Mouse (Mus musculus) neural tube, embryonic 14.5 days (tissue): ENCODE measurements around the gene Aldh1l1. TPM values are rescaled to one million over a fixed set of nuclear protein-coding genes. Genes with fewer than 3 reads are reported as not detected.

Experiments used
- ATAC-seq: fragments of 200-750 bp; cut with Nextera tagmentation; 2 replicates; pipeline ENCODE4 v1.8.0; 2017; ENCODE audit warnings: low read depth, mild to moderate bottlenecking, moderate TSS enrichment, moderate library complexity
- H3K27ac ChIP-seq: fragments of 300-500 bp; sonication (generic); 2 replicates; pipeline ENCODE4 v1.5.1; 2014; ENCODE audit warnings: low read depth, mild to moderate bottlenecking, control low read depth, low read length, moderate library complexity, mixed read lengths
- H3K27me3 ChIP-seq: fragments of 300-500 bp; sonication (generic); 2 replicates; pipeline ENCODE4 v1.6.1; 2014; ENCODE audit warnings: low read length; ENCODE audit not compliant: control insufficient read depth, insufficient read depth
- H3K36me3 ChIP-seq: fragments of 300-500 bp; sonication (generic); 2 replicates; pipeline ENCODE4 v1.6.1; 2014; ENCODE audit warnings: low read length, mixed read lengths; ENCODE audit not compliant: control insufficient read depth, insufficient read depth
- H3K4me1 ChIP-seq: fragments of 300-500 bp; sonication (generic); 2 replicates; pipeline ENCODE4 v1.6.1; 2014; ENCODE audit warnings: low read length; ENCODE audit not compliant: control insufficient read depth, insufficient read depth
- H3K4me2 ChIP-seq: fragments of 300-500 bp; sonication (generic); 2 replicates; pipeline ENCODE4 v1.6.1; 2014; ENCODE audit warnings: mild to moderate bottlenecking, low read depth, low read length, control low read depth
- H3K4me3 ChIP-seq: fragments of 300-500 bp; sonication (generic); 2 replicates; pipeline ENCODE4 v1.5.1; 2014; ENCODE audit warnings: low read depth, low read length, control low read depth, mixed read lengths
- H3K9ac ChIP-seq: fragments of 300-500 bp; sonication (generic); replicated peaks from 2 replicates; pipeline ENCODE4 v1.6.1; 2014; ENCODE audit warnings: low read depth, mild to moderate bottlenecking, control low read depth, low read length, mixed read lengths
- H3K9me3 ChIP-seq: fragments of 300-500 bp; sonication (generic); 2 replicates; pipeline ENCODE4 v1.6.1; 2016; ENCODE audit warnings: low read length; ENCODE audit not compliant: control insufficient read depth
- WGBS: fragments of 180-500 bp; shearing (Covaris S2); extraction: QIAGEN DNeasy Blood & Tissue Kit; methylation state at CpG from one replicate; pipeline ENCODE4 v1.1.7; 2014; 5-methylcytosine and 5-hydroxymethylcytosine counted together
- polyA plus RNA-seq: library from polyadenylated mRNA; unstranded; fragments of >200 nt; fragmentation: Nextera tagmentation; extraction: Ambion mirVana; gene quantifications from 2 replicates; pipeline ENCODE4 v1.2.1, GENCODE M21; 2014

The Aldh1l1 gene
- polyA plus RNA-seq, 1 experiment from 2014 or later, result 53.3 TPM

DNA sequence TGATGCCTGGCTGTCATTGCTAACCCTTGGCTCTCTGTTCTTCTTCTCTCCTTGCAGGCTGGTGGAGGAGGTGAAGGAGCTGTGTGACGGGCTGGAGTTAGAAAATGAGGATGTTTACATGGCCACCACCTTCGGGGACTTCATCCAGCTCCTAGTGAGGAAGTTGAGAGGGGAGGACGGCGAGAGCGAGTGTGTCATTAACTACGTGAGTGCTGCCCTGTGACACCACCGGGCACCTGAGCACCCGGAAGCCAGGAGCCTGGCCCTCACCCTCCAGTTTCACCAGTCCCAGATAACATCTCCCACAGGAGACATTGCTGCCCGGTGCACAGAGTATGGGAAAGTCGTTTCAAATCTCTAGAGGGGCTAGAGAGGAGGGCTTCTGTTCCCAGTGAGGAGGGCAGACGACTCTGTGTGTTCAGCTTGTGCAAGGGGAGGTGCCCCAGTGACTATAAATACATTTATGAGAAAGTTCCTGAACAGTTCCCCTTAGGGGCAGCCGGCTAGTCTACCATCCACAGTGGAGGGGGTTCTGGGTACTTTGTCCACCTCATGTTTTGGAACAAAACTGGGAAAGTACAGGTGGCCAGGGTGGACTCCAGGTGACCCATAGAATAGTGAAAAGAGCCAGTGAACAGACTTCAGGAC is 83.6 kb downstream of the Aldh1l1 start:
- no peak overlapping the region for H3K4me3 ChIP-seq
- H3K36me3 ChIP-seq, result no peaks in the 10 kb centered on the region
- no peaks in the 10 kb centered on the region for H3K9me3 ChIP-seq
- no peak overlapping the region for H3K9ac ChIP-seq
- no peak overlapping the region for H3K4me2 ChIP-seq
- no peak for ATAC-seq
- 0 out of 2 replicates have a peak, but pooled peaks cover 3% of the 10 kb centered on the region for H3K4me1 ChIP-seq
- 73% methylated on average over 12 of the region's 12 CpGs for WGBS
- no peaks in the 10 kb centered on the region for H3K27me3 ChIP-seq
- no peak overlapping the region for H3K27ac ChIP-seq

- Histone ChIP-seq H3K9ac (no peak overlapping the region), H3K27me3 (no peaks in the 10 kb centered on the region), H3K9me3 (no peaks in the 10 kb centered on the region), H3K4me2 (no peak overlapping the region), H3K27ac (no peak overlapping the region), H3K4me3 (no peak overlapping the region), H3K36me3 (no peaks in the 10 kb centered on the region), H3K4me1 (0 out of 2 replicates have a peak, but pooled peaks cover 3% of the 10 kb centered on the region)
- WGBS, result 82% methylated on average over 8 of the region's 8 CpGs
- no peak for ATAC-seq
Measured at GRCm38 (mm10) chr6:90570392-90570791, 84.2 kb downstream of the Aldh1l1 start.

DNA sequence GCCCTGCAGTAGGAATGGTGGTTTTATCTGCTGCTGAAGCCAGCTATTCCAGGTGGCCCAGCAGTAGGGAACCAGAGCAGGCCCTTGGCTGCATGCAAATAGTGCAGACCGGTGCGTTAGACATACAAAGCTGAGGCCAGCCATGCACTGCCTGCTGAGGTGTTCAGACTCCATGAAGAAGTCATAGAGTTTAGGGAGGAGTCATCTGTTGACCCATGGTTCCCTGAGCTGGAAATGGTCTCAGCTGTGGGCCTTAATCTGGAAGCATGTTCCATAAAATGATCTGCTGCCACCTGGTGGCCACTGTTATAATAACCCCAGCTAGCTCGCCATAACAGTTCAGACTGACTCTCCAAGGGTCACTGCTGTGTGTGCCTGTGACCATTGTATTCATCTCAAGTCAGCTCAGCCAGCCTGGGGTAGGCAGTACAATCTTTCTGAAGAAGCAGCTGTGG is 89.1 kb downstream of the Aldh1l1 start:
- no peaks in the 10 kb centered on the region for H3K4me1 ChIP-seq

GRCm38 (mm10) chr6:90578174-90578573 is 91.9 kb downstream of the Aldh1l1 start:
- Histone ChIP-seq H3K4me3 (no peak overlapping the region), H3K27me3 (no peaks in the 10 kb centered on the region), H3K36me3 (no peaks in the 10 kb centered on the region), H3K9me3 (no peaks in the 10 kb centered on the region), H3K4me1 (no peaks in the 10 kb centered on the region), H3K9ac (no peak overlapping the region), H3K4me2 (no peak overlapping the region), H3K27ac (no peak overlapping the region)
- 50% methylated on average over 3 of the region's 3 CpGs for WGBS
- no peak for ATAC-seq

More for the DNA sequence above, 89.1 kb downstream of the Aldh1l1 start:
- H3K27me3 ChIP-seq, result no peaks in the 10 kb centered on the region
- H3K4me3 ChIP-seq, result no peak overlapping the region
- no peak overlapping the region for H3K4me2 ChIP-seq
- no peaks in the 10 kb centered on the region for H3K9me3 ChIP-seq
- H3K27ac ChIP-seq, result no peak overlapping the region
- ATAC-seq, result peak; percentile 78
- 40% methylated on average over 3 of the region's 3 CpGs for WGBS
- H3K9ac ChIP-seq, result no peak overlapping the region
- no peaks in the 10 kb centered on the region for H3K36me3 ChIP-seq

DNA sequence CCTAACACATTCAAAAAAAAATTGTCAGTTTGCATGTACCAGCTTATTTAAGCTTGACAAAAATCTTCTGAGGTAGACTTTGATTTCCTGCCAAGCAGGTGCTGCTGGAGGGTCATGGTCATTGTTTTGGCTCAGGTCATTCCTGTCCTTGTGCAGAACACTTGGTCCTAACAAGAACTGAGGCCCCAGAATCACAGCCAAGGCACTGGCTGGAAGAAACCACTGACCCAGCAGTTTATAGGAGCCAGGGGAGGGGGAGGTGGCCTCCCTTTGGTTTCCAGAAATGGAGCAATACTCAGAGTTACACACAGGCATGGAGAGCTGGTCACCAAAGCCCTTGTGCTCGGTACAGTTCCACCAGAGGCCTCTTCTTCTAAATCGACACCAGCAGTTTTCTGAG is 96.1 kb downstream of the Aldh1l1 start:
- WGBS, result 87% methylated on average over 2 of the region's 2 CpGs
- Histone ChIP-seq H3K27ac (no peak overlapping the region), H3K9ac (no peak overlapping the region), H3K9me3 (no peaks in the 10 kb centered on the region), H3K27me3 (no peaks in the 10 kb centered on the region), H3K4me1 (no peaks in the 10 kb centered on the region), H3K36me3 (no peaks in the 10 kb centered on the region), H3K4me3 (no peak overlapping the region), H3K4me2 (no peak overlapping the region)
- ATAC-seq, result no peak

- Histone ChIP-seq H3K9me3 (no peaks in the 10 kb centered on the region), H3K27me3 (no peaks in the 10 kb centered on the region), H3K4me1 (no peaks in the 10 kb centered on the region), H3K9ac (no peak overlapping the region), H3K4me3 (no peak overlapping the region), H3K27ac (no peak overlapping the region), H3K36me3 (no peaks in the 10 kb centered on the region), H3K4me2 (no peak overlapping the region)
- WGBS, result 74% methylated on average over 5 of the region's 5 CpGs
- ATAC-seq, result no peak
Measured at GRCm38 (mm10) chr6:90588113-90588512, 101.9 kb downstream of the Aldh1l1 start.

GRCm38 (mm10) chr6:90590707-90591106 is 104.5 kb downstream of the Aldh1l1 start:
- Histone ChIP-seq H3K4me3 (no peak overlapping the region), H3K27me3 (no peaks in the 10 kb centered on the region), H3K4me1 (no peaks in the 10 kb centered on the region), H3K27ac (no peak overlapping the region), H3K9me3 (no peaks in the 10 kb centered on the region), H3K4me2 (no peak overlapping the region), H3K36me3 (no peaks in the 10 kb centered on the region), H3K9ac (no peak overlapping the region)
- ATAC-seq, result no peak
- WGBS, result 81% methylated on average over 1 of the region's 1 CpGs

DNA sequence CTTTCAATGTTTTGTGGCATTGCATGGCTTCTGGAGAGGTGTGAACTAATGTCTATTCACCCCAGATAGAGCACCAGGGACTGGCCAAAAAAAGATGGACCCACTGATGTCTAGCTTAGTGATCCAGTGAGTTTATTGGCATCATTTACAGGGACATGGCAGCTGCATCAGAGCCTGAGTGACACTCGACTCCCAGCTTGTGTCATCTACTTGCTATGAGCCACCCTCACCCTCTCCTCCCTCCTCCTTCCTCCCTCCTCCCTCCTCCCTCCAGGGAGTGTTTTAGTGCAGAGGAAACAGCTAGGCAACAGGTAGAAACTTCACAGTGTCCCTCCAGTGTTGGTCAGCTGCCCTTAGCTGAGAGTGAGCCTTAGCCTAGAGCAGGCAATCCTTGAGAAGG is 108.7 kb downstream of the Aldh1l1 start:
- Histone ChIP-seq H3K9ac (no peak overlapping the region), H3K4me2 (no peak overlapping the region), H3K27ac (no peak overlapping the region), H3K4me3 (no peak overlapping the region), H3K27me3 (no peaks in the 10 kb centered on the region), H3K9me3 (no peaks in the 10 kb centered on the region), H3K4me1 (no peaks in the 10 kb centered on the region), H3K36me3 (no peaks in the 10 kb centered on the region)
- ATAC-seq, result no peak
- 63% methylated on average over 1 of the region's 1 CpGs for WGBS

GRCm38 (mm10) chr6:90597060-90597459 is 110.8 kb downstream of the Aldh1l1 start:
- Histone ChIP-seq H3K4me3 (no peak overlapping the region), H3K36me3 (no peaks in the 10 kb centered on the region), H3K27ac (no peak overlapping the region), H3K4me1 (no peaks in the 10 kb centered on the region), H3K4me2 (no peak overlapping the region), H3K9ac (no peak overlapping the region), H3K9me3 (no peaks in the 10 kb centered on the region), H3K27me3 (no peaks in the 10 kb centered on the region)
- ATAC-seq, result no peak
- WGBS, result 93% methylated on average over 4 of the region's 4 CpGs
